In genomic region chr12:112561163-112561562, GRCm38 (mm10) we compare ENCODE assay signal across 33 mouse cellular contexts. TPM values are rescaled to one million over a fixed set of nuclear protein-coding genes. Genes with fewer than 3 reads are reported as not detected.
"Had no signal": no experiment of that assay in that cellular context is flagged by ENCODE, and none has a peak within 500 bp of the region (broad histone marks: within the 10 kb centered on the region; RNA-seq: fewer than 3 reads in every experiment).

No protein-coding gene starts in this region.

- H3K27me3 ChIP-seq: limb, embryonic 12.5 days; limb, embryonic 15.5 days; liver, embryonic 12.5 days; liver, embryonic 13.5 days; liver, embryonic 15.5 days; lung, embryonic 15.5 days; midbrain, embryonic 12.5 days; midbrain, embryonic 13.5 days; neural tube, embryonic 12.5 days had no signal

- DNase-seq: left cerebral cortex, postnatal 4 days; liver; liver, embryonic 13.5 days; liver, postnatal 0 days; lung, adult 2 months; lung, embryonic 14.5 days; lung, postnatal 10 days; lung, postnatal 14 days; lung, postnatal 36 days; lung, postnatal 4 days; midbrain, embryonic 14.5 days had no signal

- H3K4me1 ChIP-seq: limb, embryonic 12.5 days; limb, embryonic 13.5 days; liver, embryonic 12.5 days; midbrain, embryonic 12.5 days; midbrain, embryonic 13.5 days had no signal

- H3K9me3 ChIP-seq: limb, embryonic 10.5 days; limb, embryonic 12.5 days; limb, embryonic 13.5 days; limb, embryonic 15.5 days; liver, embryonic 12.5 days; liver, embryonic 13.5 days; liver, embryonic 15.5 days; lung, embryonic 15.5 days; megakaryocyte, embryonic 14.5 days; midbrain, embryonic 10.5 days; midbrain, embryonic 12.5 days; midbrain, embryonic 13.5 days; neural tube, embryonic 12.5 days had no signal

- H3K36me3 ChIP-seq: limb, embryonic 10.5 days; limb, embryonic 12.5 days; limb, embryonic 13.5 days; limb, embryonic 15.5 days; liver, embryonic 12.5 days; liver, embryonic 13.5 days; liver, embryonic 15.5 days; lung, embryonic 15.5 days; midbrain, embryonic 10.5 days; midbrain, embryonic 12.5 days; midbrain, embryonic 13.5 days; neural tube, embryonic 12.5 days had no signal

- H3K27ac ChIP-seq: left cerebral cortex, adult 2 months; limb, embryonic 10.5 days; limb, embryonic 12.5 days; limb, embryonic 13.5 days; limb, embryonic 15.5 days; liver, embryonic 12.5 days; liver, embryonic 13.5 days; liver, embryonic 14.5 days; liver, embryonic 15.5 days; lung, embryonic 15.5 days; macrophage; midbrain, embryonic 10.5 days; midbrain, embryonic 12.5 days; midbrain, embryonic 13.5 days; neural tube, embryonic 12.5 days had no signal

- H3K4me2 ChIP-seq: limb, embryonic 12.5 days; limb, embryonic 13.5 days; limb, embryonic 15.5 days; liver, embryonic 12.5 days; liver, embryonic 13.5 days; liver, embryonic 15.5 days; lung, embryonic 14.5 days; lung, embryonic 15.5 days; midbrain, embryonic 11.5 days; midbrain, embryonic 12.5 days; midbrain, embryonic 13.5 days; neural tube, embryonic 12.5 days had no signal

- H3K4me3 ChIP-seq: left cerebral cortex, adult 2 months; limb, embryonic 10.5 days; limb, embryonic 12.5 days; limb, embryonic 13.5 days; limb, embryonic 15.5 days; liver, embryonic 12.5 days; liver, embryonic 13.5 days; liver, embryonic 15.5 days; lung, embryonic 15.5 days; megakaryocyte, embryonic 14.5 days; midbrain, embryonic 10.5 days; midbrain, embryonic 12.5 days; midbrain, embryonic 13.5 days; neural tube, embryonic 12.5 days had no signal

- ATAC-seq: liver, embryonic 12.5 days; lung, postnatal 0 days; midbrain, embryonic 13.5 days; midbrain, embryonic 16.5 days had no signal

- H3K9ac ChIP-seq: limb, embryonic 12.5 days; limb, embryonic 13.5 days; limb, embryonic 15.5 days; liver, embryonic 12.5 days; liver, embryonic 13.5 days; liver, embryonic 14.5 days; liver, embryonic 15.5 days; liver, postnatal 0 days; lung, embryonic 14.5 days; lung, embryonic 15.5 days; midbrain, embryonic 12.5 days; midbrain, embryonic 13.5 days; neural tube, embryonic 12.5 days had no signal

RNA-seq across cellular contexts. Expression of gene Tmem179, which starts 44.6 kb away (rescaled TPM):
- total RNA-seq: megakaryocyte progenitor cell, adult 5-6 weeks; megakaryocyte, adult 5-6 weeks; megakaryocyte-erythroid progenitor cell, adult 5-6 weeks; monocyte, adult 5-6 weeks had no signal
- polyA plus RNA-seq: limb, embryonic 10.5 days; liver, postnatal 0 days; lung, postnatal 0 days; macrophage had no signal
